Mouse (Mus musculus): ENCODE data around the gene Cnnm2. TPM values are rescaled to one million over a fixed set of nuclear protein-coding genes. Genes with fewer than 3 reads are reported as not detected.

Gene Cnnm2
- polyA plus RNA-seq, 1 experiment from 2014 or later: 2.4 TPM

- no peak overlapping the region for H3K9ac ChIP-seq
- H3K4me3 ChIP-seq: no peak overlapping the region
- H3K4me1 ChIP-seq (replicated peaks): peaks cover 2% of the 10 kb centered on the region
- no peak overlapping the region for H3K4me2 ChIP-seq
- peaks cover 4% of the 10 kb centered on the region; the same call in 1 of the 2 replicates for H3K36me3 ChIP-seq
- no peaks in the 10 kb centered on the region for H3K27me3 ChIP-seq
- WGBS: 84% methylated on average over 4 of the region's 4 CpGs
- H3K27ac ChIP-seq: no peak overlapping the region
- H3K9me3 ChIP-seq (replicated peaks): no peaks in the 10 kb centered on the region
- ATAC-seq (replicated peaks; ENCODE audit: insufficient number of reproducible peaks, insufficient read depth, low FRiP score, low read depth): no peak
These were observed 144.6 kb downstream of the Cnnm2 start for GRCm38 (mm10) chr19:46905971-46906370.

- Histone ChIP-seq H3K9ac (no peak overlapping the region), H3K4me3 (no peak overlapping the region), H3K36me3 (peaks cover 4% of the 10 kb centered on the region; the same call in 1 of the 2 replicates), H3K27me3 (no peaks in the 10 kb centered on the region), H3K4me2 (no peak overlapping the region), H3K4me1 (replicated peaks) (no peaks in the 10 kb centered on the region), H3K9me3 (replicated peaks) (no peaks in the 10 kb centered on the region), H3K27ac (no peak overlapping the region)
- ATAC-seq (replicated peaks; ENCODE audit: insufficient number of reproducible peaks, insufficient read depth, low FRiP score, low read depth): no peak
- WGBS: 81% methylated on average over 5 of the region's 5 CpGs
These were observed 146.8 kb downstream of the Cnnm2 start for GRCm38 (mm10) chr19:46908207-46908606.

GRCm38 (mm10) chr19:46908977-46909376 is 147.6 kb downstream of the Cnnm2 start:
- no peak overlapping the region for H3K9ac ChIP-seq
- no peaks in the 10 kb centered on the region for H3K27me3 ChIP-seq
- H3K9me3 ChIP-seq (replicated peaks): no peaks in the 10 kb centered on the region
- 83% methylated on average over 4 of the region's 4 CpGs for WGBS
- ATAC-seq (replicated peaks; ENCODE audit: insufficient number of reproducible peaks, insufficient read depth, low FRiP score, low read depth): no peak
- no peaks in the 10 kb centered on the region; the same call in 1 of the 2 replicates for H3K36me3 ChIP-seq
- no peak overlapping the region for H3K4me3 ChIP-seq
- H3K27ac ChIP-seq: no peak overlapping the region
- no peak overlapping the region for H3K4me2 ChIP-seq
- H3K4me1 ChIP-seq (replicated peaks): no peaks in the 10 kb centered on the region

- Histone ChIP-seq H3K36me3 (no peaks in the 10 kb centered on the region; the same call in 1 of the 2 replicates), H3K9ac (no peak overlapping the region), H3K4me2 (no peak overlapping the region), H3K4me3 (no peak overlapping the region), H3K9me3 (replicated peaks) (no peaks in the 10 kb centered on the region), H3K27me3 (no peaks in the 10 kb centered on the region), H3K27ac (no peak overlapping the region), H3K4me1 (replicated peaks) (peaks cover 6% of the 10 kb centered on the region; the same call in 1 of the 2 replicates)
- ATAC-seq (replicated peaks; ENCODE audit: insufficient number of reproducible peaks, insufficient read depth, low FRiP score, low read depth): no peak
- WGBS: 65% methylated on average over 3 of the region's 3 CpGs
These were observed 150.1 kb downstream of the Cnnm2 start for GRCm38 (mm10) chr19:46911492-46911891.

GRCm38 (mm10) chr19:46913626-46914025 is 152.2 kb downstream of the Cnnm2 start:
- H3K9ac ChIP-seq: no peak overlapping the region
- H3K9me3 ChIP-seq (replicated peaks): no peaks in the 10 kb centered on the region
- H3K4me3 ChIP-seq: no peak overlapping the region
- no peak overlapping the region for H3K27ac ChIP-seq
- peaks cover 6% of the 10 kb centered on the region for H3K4me1 ChIP-seq (replicated peaks)
- no peaks in the 10 kb centered on the region; the same call in 1 of the 2 replicates for H3K36me3 ChIP-seq
- H3K27me3 ChIP-seq: no peaks in the 10 kb centered on the region
- H3K4me2 ChIP-seq: no peak overlapping the region
- no peak for ATAC-seq (replicated peaks; ENCODE audit: insufficient number of reproducible peaks, insufficient read depth, low FRiP score, low read depth)
- 94% methylated on average over 11 of the region's 11 CpGs for WGBS

- no peak overlapping the region for H3K27ac ChIP-seq
These were observed 154.1 kb downstream of the Cnnm2 start for GRCm38 (mm10) chr19:46915406-46916080.

GRCm38 (mm10) chr19:46920571-46920970 is 159.2 kb downstream of the Cnnm2 start:
- whole genome bisulfite sequencing: 68% methylated on average over 6 of the region's 6 CpGs
- no peak overlapping the region for H3K4me2 ChIP-seq
- H3K4me3 ChIP-seq: no peak overlapping the region

More at GRCm38 (mm10) chr19:46915406-46916080, 154.1 kb downstream of the Cnnm2 start:
- Histone ChIP-seq H3K9ac (no peak overlapping the region), H3K36me3 (no peaks in the 10 kb centered on the region; the same call in 1 of the 2 replicates), H3K9me3 (replicated peaks) (no peaks in the 10 kb centered on the region), H3K4me1 (replicated peaks) (peaks cover 8% of the 10 kb centered on the region), H3K4me2 (no peak overlapping the region), H3K4me3 (no peak overlapping the region), H3K27me3 (no peaks in the 10 kb centered on the region)
- WGBS: 58% methylated on average over 9 of the region's 9 CpGs
- no peak for ATAC-seq (replicated peaks; ENCODE audit: insufficient number of reproducible peaks, insufficient read depth, low FRiP score, low read depth)

GRCm38 (mm10) chr19:46926357-46926756 is 165.0 kb downstream of the Cnnm2 start:
- H3K4me3 ChIP-seq: no peak overlapping the region
- no peak overlapping the region for H3K9ac ChIP-seq
- no peaks in the 10 kb centered on the region for H3K36me3 ChIP-seq
- H3K27me3 ChIP-seq: no peaks in the 10 kb centered on the region
- ATAC-seq (replicated peaks; ENCODE audit: insufficient number of reproducible peaks, insufficient read depth, low FRiP score, low read depth): no peak
- H3K4me1 ChIP-seq (replicated peaks): peaks cover 44% of the 10 kb centered on the region
- no peak overlapping the region for H3K4me2 ChIP-seq
- 47% methylated on average over 4 of the region's 4 CpGs for WGBS
- peak overlapping the region; percentile 25; the same call in 1 of the 2 replicates for H3K27ac ChIP-seq
- no peaks in the 10 kb centered on the region for H3K9me3 ChIP-seq (replicated peaks)

More at GRCm38 (mm10) chr19:46920571-46920970, 159.2 kb downstream of the Cnnm2 start:
- Histone ChIP-seq H3K36me3 (no peaks in the 10 kb centered on the region), H3K4me1 (replicated peaks) (peaks cover 10% of the 10 kb centered on the region; the same call in 1 of the 2 replicates), H3K9me3 (replicated peaks) (no peaks in the 10 kb centered on the region), H3K9ac (no peak overlapping the region), H3K27me3 (no peaks in the 10 kb centered on the region), H3K27ac (peak overlapping the region; percentile 26; the same call in 1 of the 2 replicates)
- ATAC-seq (replicated peaks; ENCODE audit: insufficient number of reproducible peaks, insufficient read depth, low FRiP score, low read depth): no peak

- no peak for ATAC-seq (replicated peaks; ENCODE audit: insufficient number of reproducible peaks, insufficient read depth, low FRiP score, low read depth)
These were observed 165.6 kb downstream of the Cnnm2 start for GRCm38 (mm10) chr19:46926951-46927350.

GRCm38 (mm10) chr19:46928136-46928535 is 166.7 kb downstream of the Cnnm2 start:
- H3K4me3 ChIP-seq: no peak overlapping the region
- 37% methylated on average over 4 of the region's 4 CpGs for WGBS
- no peaks in the 10 kb centered on the region for H3K9me3 ChIP-seq (replicated peaks)
- H3K4me2 ChIP-seq: no peak overlapping the region
- H3K36me3 ChIP-seq: no peaks in the 10 kb centered on the region
- no peak for ATAC-seq (replicated peaks; ENCODE audit: insufficient number of reproducible peaks, insufficient read depth, low FRiP score, low read depth)
- H3K27ac ChIP-seq: peak overlapping the region; percentile 83
- no peak overlapping the region for H3K9ac ChIP-seq
- peaks cover 58% of the 10 kb centered on the region for H3K4me1 ChIP-seq (replicated peaks)
- H3K27me3 ChIP-seq: no peaks in the 10 kb centered on the region

More at GRCm38 (mm10) chr19:46926951-46927350, 165.6 kb downstream of the Cnnm2 start:
- Histone ChIP-seq H3K9ac (no peak overlapping the region), H3K27me3 (no peaks in the 10 kb centered on the region), H3K4me3 (no peak overlapping the region), H3K9me3 (replicated peaks) (no peaks in the 10 kb centered on the region), H3K36me3 (no peaks in the 10 kb centered on the region), H3K27ac (peak overlapping the region; percentile 25), H3K4me2 (peak overlapping the region; percentile 19; the same call in 1 of the 2 replicates), H3K4me1 (replicated peaks) (peaks cover 50% of the 10 kb centered on the region)
- WGBS: 29% methylated on average over 5 of the region's 5 CpGs

- Histone ChIP-seq H3K27me3 (no peaks in the 10 kb centered on the region), H3K36me3 (no peaks in the 10 kb centered on the region), H3K4me3 (no peak overlapping the region), H3K4me2 (peak overlapping the region; percentile 45), H3K9me3 (replicated peaks) (no peaks in the 10 kb centered on the region), H3K4me1 (replicated peaks) (peaks cover 67% of the 10 kb centered on the region), H3K9ac (no peak overlapping the region), H3K27ac (peak overlapping the region; percentile 83)
- WGBS: 21% methylated on average over 6 of the region's 6 CpGs
- ATAC-seq (replicated peaks; ENCODE audit: insufficient number of reproducible peaks, insufficient read depth, low FRiP score, low read depth): peak; percentile 70
These were observed 167.7 kb downstream of the Cnnm2 start for GRCm38 (mm10) chr19:46929044-46929587.

Data from heart, embryonic 15.5 days (tissue).